Mouse (Mus musculus): ENCODE data around the gene Rps16. TPM values are rescaled to one million over a fixed set of nuclear protein-coding genes. Genes with fewer than 3 reads are reported as not detected.

Gene Rps16
- polyA plus RNA-seq, 1 experiment: 618 TPM

GRCm38 (mm10) chr7:28344637-28345036 is 5.8 kb upstream of the Rps16 start:
- peak in 1 of 2 experiments; percentile 83 for DNase-seq (ENCODE audit: extremely low spot score in 1 of 2, low spot score in 1 of 2)

- no peak for DNase-seq (ENCODE audit: extremely low spot score in 1 of 2, low spot score in 1 of 2)
Observed at GRCm38 (mm10) chr7:28347746-28348145, 2.7 kb upstream of the Rps16 start.

GRCm38 (mm10) chr7:28348601-28349000 is 1.9 kb upstream of the Rps16 start:
- DNase-seq (ENCODE audit: extremely low spot score in 1 of 2, low spot score in 1 of 2): no peak

- no peak for DNase-seq (ENCODE audit: extremely low spot score in 1 of 2, low spot score in 1 of 2)
Observed at GRCm38 (mm10) chr7:28351676-28352191, 1.3 kb downstream of the Rps16 start.

- no peak for DNase-seq (ENCODE audit: extremely low spot score in 1 of 2, low spot score in 1 of 2)
Observed at GRCm38 (mm10) chr7:28353267-28353666, 2.8 kb downstream of the Rps16 start.

- no peak for DNase-seq (ENCODE audit: extremely low spot score in 1 of 2, low spot score in 1 of 2)
Observed at GRCm38 (mm10) chr7:28354113-28354581, 3.7 kb downstream of the Rps16 start.

- DNase-seq (ENCODE audit: extremely low spot score in 1 of 2, low spot score in 1 of 2): no peak
Observed at GRCm38 (mm10) chr7:28354596-28354995, 4.1 kb downstream of the Rps16 start.

- DNase-seq (ENCODE audit: extremely low spot score in 1 of 2, low spot score in 1 of 2): no peak
Observed at GRCm38 (mm10) chr7:28355221-28355620, 4.8 kb downstream of the Rps16 start.

GRCm38 (mm10) chr7:28356981-28357380 is 6.5 kb downstream of the Rps16 start:
- DNase-seq (ENCODE audit: extremely low spot score in 1 of 2, low spot score in 1 of 2): no peak

- no peak for DNase-seq (ENCODE audit: extremely low spot score in 1 of 2, low spot score in 1 of 2)
Observed at GRCm38 (mm10) chr7:28357984-28358383, 7.5 kb downstream of the Rps16 start.

- no peak for DNase-seq (ENCODE audit: extremely low spot score in 1 of 2, low spot score in 1 of 2)
Observed at GRCm38 (mm10) chr7:28358431-28358830, 8.0 kb downstream of the Rps16 start.

GRCm38 (mm10) chr7:28359854-28360253 is 9.4 kb downstream of the Rps16 start:
- DNase-seq (ENCODE audit: extremely low spot score in 1 of 2, low spot score in 1 of 2): no peak

- DNase-seq (ENCODE audit: extremely low spot score in 1 of 2, low spot score in 1 of 2): no peak
Observed at GRCm38 (mm10) chr7:28360291-28360690, 9.8 kb downstream of the Rps16 start.

- no peak for DNase-seq (ENCODE audit: extremely low spot score in 1 of 2, low spot score in 1 of 2)
Observed at GRCm38 (mm10) chr7:28361647-28362341, 11.3 kb downstream of the Rps16 start.

GRCm38 (mm10) chr7:28362441-28363060 is 12.1 kb downstream of the Rps16 start:
- no peak for DNase-seq (ENCODE audit: extremely low spot score in 1 of 2, low spot score in 1 of 2)

- no peak for DNase-seq (ENCODE audit: extremely low spot score in 1 of 2, low spot score in 1 of 2)
Observed at GRCm38 (mm10) chr7:28367663-28368275, 17.3 kb downstream of the Rps16 start.

- no peak for DNase-seq (ENCODE audit: extremely low spot score in 1 of 2, low spot score in 1 of 2)
Observed at GRCm38 (mm10) chr7:28368276-28368920, 17.9 kb downstream of the Rps16 start.

- no peak for DNase-seq (ENCODE audit: extremely low spot score in 1 of 2, low spot score in 1 of 2)
Observed at GRCm38 (mm10) chr7:28370051-28370450, 19.6 kb downstream of the Rps16 start.

GRCm38 (mm10) chr7:28370977-28371513 is 20.6 kb downstream of the Rps16 start:
- DNase-seq (ENCODE audit: extremely low spot score in 1 of 2, low spot score in 1 of 2): no peak

GRCm38 (mm10) chr7:28371514-28371989 is 21.1 kb downstream of the Rps16 start:
- no peak for DNase-seq (ENCODE audit: extremely low spot score in 1 of 2, low spot score in 1 of 2)

Measured in frontal cortex, adult 2 months (tissue).